Mouse (Mus musculus): ENCODE measurements at regions not wholly inside any gene's neighbourhood (a gene's known extent, or its start where the extent isn't known, plus 50 kb on each side); places are given as distances from the start of the nearest gene placed in this dataset.
A peak's percentile ranks its signal among the peaks of the same experiment; 100 is the strongest.

GRCm38 (mm10) chr11:86408686-86409579 is 51.5 kb upstream of the Med13 start:
- no peak for DNase-seq

GRCm38 (mm10) chr11:86409580-86409947 is 52.2 kb upstream of the Med13 start:
- DNase-seq, result no peak

- DNase-seq, result no peak
Observed at GRCm38 (mm10) chr11:86410521-86410920, 53.1 kb upstream of the Med13 start.

GRCm38 (mm10) chr11:86412772-86413390 is 55.5 kb upstream of the Med13 start:
- peak; percentile 52 for DNase-seq

- no peak for DNase-seq
Observed at GRCm38 (mm10) chr11:86416471-86416870, 59.1 kb upstream of the Med13 start.

GRCm38 (mm10) chr11:86417164-86417563 is 59.8 kb upstream of the Med13 start:
- no peak for DNase-seq

GRCm38 (mm10) chr11:86419810-86420483 is 62.5 kb upstream of the Med13 start:
- no peak for DNase-seq

GRCm38 (mm10) chr11:86428926-86429325 is 55.5 kb upstream of the Rnft1 start:
- no peak for DNase-seq

- DNase-seq, result no peak
Observed at GRCm38 (mm10) chr11:86430287-86430686, 54.2 kb upstream of the Rnft1 start.

- DNase-seq, result no peak
Observed at GRCm38 (mm10) chr11:86431550-86431949, 52.9 kb upstream of the Rnft1 start.

- no peak for DNase-seq
Observed at GRCm38 (mm10) chr11:86434106-86434505, 50.4 kb upstream of the Rnft1 start.
